Mouse (Mus musculus): ENCODE results near the gene Stat5b. TPM values are rescaled to one million over a fixed set of nuclear protein-coding genes. Genes with fewer than 3 reads are reported as not detected.

The Stat5b gene
- polyA plus RNA-seq, 1 experiment from 2014 or later, result 24.9 TPM

GRCm38 (mm10) chr11:100821605-100822220, 28.8 kb downstream of the Stat5b start:
- Histone ChIP-seq H3K27me3 (no peaks in the 10 kb centered on the region; the same call in 1 of the 2 replicates), H3K9ac (no peak overlapping the region), H3K9me3 (replicated peaks) (no peaks in the 10 kb centered on the region), H3K4me2 (replicated peaks) (no peak overlapping the region), H3K4me3 (replicated peaks) (no peak overlapping the region), H3K36me3 (no peaks in the 10 kb centered on the region), H3K4me1 (peaks cover 33% of the 10 kb centered on the region), H3K27ac (replicated peaks) (no peak overlapping the region)
- WGBS, result 84% methylated on average over 13 of the region's 13 CpGs
- ATAC-seq (ENCODE audit: insufficient number of reproducible peaks, low FRiP score, low TSS enrichment, low read depth), result no peak

- peak; percentile 43; the same call in 1 of the 2 replicates for ATAC-seq (ENCODE audit: insufficient number of reproducible peaks, low FRiP score, low TSS enrichment, low read depth)
- Histone ChIP-seq H3K27me3 (no peaks in the 10 kb centered on the region; the same call in 1 of the 2 replicates), H3K4me2 (replicated peaks) (0 out of 2 replicates have a peak overlapping the region, but pooled peaks have one; percentile 3), H3K4me1 (peaks cover 30% of the 10 kb centered on the region), H3K4me3 (replicated peaks) (no peak overlapping the region), H3K9ac (no peak overlapping the region), H3K36me3 (no peaks in the 10 kb centered on the region), H3K9me3 (replicated peaks) (no peaks in the 10 kb centered on the region), H3K27ac (replicated peaks) (0 out of 2 replicates have a peak overlapping the region, but pooled peaks have one; percentile 58)
- 33% methylated on average over 8 of the region's 8 CpGs for WGBS
Observed at GRCm38 (mm10) chr11:100820047-100820446, 30.5 kb downstream of the Stat5b start.

- WGBS, result 46% methylated on average over 16 of the region's 16 CpGs
- ATAC-seq (ENCODE audit: insufficient number of reproducible peaks, low FRiP score, low TSS enrichment, low read depth), result no peak
- Histone ChIP-seq H3K36me3 (no peaks in the 10 kb centered on the region), H3K4me3 (replicated peaks) (no peak overlapping the region), H3K4me2 (replicated peaks) (no peak overlapping the region), H3K9ac (no peak overlapping the region), H3K4me1 (peaks cover 30% of the 10 kb centered on the region), H3K9me3 (replicated peaks) (no peaks in the 10 kb centered on the region), H3K27me3 (no peaks in the 10 kb centered on the region; the same call in 1 of the 2 replicates), H3K27ac (replicated peaks) (0 out of 2 replicates have a peak overlapping the region, but pooled peaks have one; percentile 58)
Observed at GRCm38 (mm10) chr11:100819626-100820025, 30.9 kb downstream of the Stat5b start.

GRCm38 (mm10) chr11:100819048-100819447, 31.5 kb downstream of the Stat5b start:
- ATAC-seq (ENCODE audit: insufficient number of reproducible peaks, low FRiP score, low TSS enrichment, low read depth), result no peak
- no peaks in the 10 kb centered on the region for H3K36me3 ChIP-seq
- peaks cover 34% of the 10 kb centered on the region for H3K4me1 ChIP-seq
- no peaks in the 10 kb centered on the region for H3K9me3 ChIP-seq (replicated peaks)
- no peak overlapping the region for H3K27ac ChIP-seq (replicated peaks)
- WGBS, result 70% methylated on average over 8 of the region's 8 CpGs
- no peaks in the 10 kb centered on the region; the same call in 1 of the 2 replicates for H3K27me3 ChIP-seq
- H3K4me2 ChIP-seq (replicated peaks), result no peak overlapping the region
- no peak overlapping the region for H3K9ac ChIP-seq
- no peak overlapping the region for H3K4me3 ChIP-seq (replicated peaks)

GRCm38 (mm10) chr11:100818359-100819012, 32.0 kb downstream of the Stat5b start:
- H3K9ac ChIP-seq, result no peak overlapping the region
- H3K36me3 ChIP-seq, result no peaks in the 10 kb centered on the region
- H3K27me3 ChIP-seq, result no peaks in the 10 kb centered on the region; the same call in 1 of the 2 replicates
- no peak overlapping the region for H3K27ac ChIP-seq (replicated peaks)
- ATAC-seq (ENCODE audit: insufficient number of reproducible peaks, low FRiP score, low TSS enrichment, low read depth), result no peak
- H3K4me1 ChIP-seq, result peaks cover 34% of the 10 kb centered on the region
- 86% methylated on average over 15 of the region's 15 CpGs for WGBS
- no peaks in the 10 kb centered on the region for H3K9me3 ChIP-seq (replicated peaks)
- H3K4me2 ChIP-seq (replicated peaks), result no peak overlapping the region
- no peak overlapping the region for H3K4me3 ChIP-seq (replicated peaks)

GRCm38 (mm10) chr11:100817311-100817710, 33.2 kb downstream of the Stat5b start:
- H3K4me1 ChIP-seq, result peaks cover 29% of the 10 kb centered on the region
- H3K27me3 ChIP-seq, result no peaks in the 10 kb centered on the region; the same call in 1 of the 2 replicates
- H3K36me3 ChIP-seq, result no peaks in the 10 kb centered on the region
- 83% methylated on average over 9 of the region's 9 CpGs for WGBS
- no peak overlapping the region for H3K4me3 ChIP-seq (replicated peaks)
- H3K27ac ChIP-seq (replicated peaks), result no peak overlapping the region
- ATAC-seq (ENCODE audit: insufficient number of reproducible peaks, low FRiP score, low TSS enrichment, low read depth), result no peak
- H3K9ac ChIP-seq, result no peak overlapping the region
- H3K9me3 ChIP-seq (replicated peaks), result no peaks in the 10 kb centered on the region
- no peak overlapping the region for H3K4me2 ChIP-seq (replicated peaks)

- Histone ChIP-seq H3K9ac (no peak overlapping the region), H3K9me3 (replicated peaks) (no peaks in the 10 kb centered on the region), H3K27me3 (no peaks in the 10 kb centered on the region; the same call in 1 of the 2 replicates), H3K27ac (replicated peaks) (no peak overlapping the region), H3K4me1 (peaks cover 27% of the 10 kb centered on the region), H3K4me2 (replicated peaks) (no peak overlapping the region), H3K36me3 (no peaks in the 10 kb centered on the region), H3K4me3 (replicated peaks) (no peak overlapping the region)
- no peak for ATAC-seq (ENCODE audit: insufficient number of reproducible peaks, low FRiP score, low TSS enrichment, low read depth)
- WGBS, result 79% methylated on average over 4 of the region's 4 CpGs
Observed at GRCm38 (mm10) chr11:100816801-100817200, 33.7 kb downstream of the Stat5b start.

GRCm38 (mm10) chr11:100816342-100816741, 34.2 kb downstream of the Stat5b start:
- no peak for ATAC-seq (ENCODE audit: insufficient number of reproducible peaks, low FRiP score, low TSS enrichment, low read depth)
- Histone ChIP-seq H3K4me2 (replicated peaks) (no peak overlapping the region), H3K4me3 (replicated peaks) (no peak overlapping the region), H3K4me1 (peaks cover 27% of the 10 kb centered on the region), H3K9ac (no peak overlapping the region), H3K27me3 (no peaks in the 10 kb centered on the region; the same call in 1 of the 2 replicates), H3K36me3 (no peaks in the 10 kb centered on the region), H3K27ac (replicated peaks) (no peak overlapping the region), H3K9me3 (replicated peaks) (no peaks in the 10 kb centered on the region)
- WGBS, result 79% methylated on average over 3 of the region's 3 CpGs

GRCm38 (mm10) chr11:100814498-100814897, 36.0 kb downstream of the Stat5b start:
- Histone ChIP-seq H3K36me3 (no peaks in the 10 kb centered on the region), H3K4me1 (peaks cover 15% of the 10 kb centered on the region), H3K4me2 (replicated peaks) (no peak overlapping the region), H3K9me3 (replicated peaks) (no peaks in the 10 kb centered on the region), H3K27ac (replicated peaks) (no peak overlapping the region), H3K9ac (no peak overlapping the region), H3K27me3 (no peaks in the 10 kb centered on the region; the same call in 1 of the 2 replicates), H3K4me3 (replicated peaks) (no peak overlapping the region)
- 43% methylated on average over 13 of the region's 13 CpGs for WGBS
- no peak for ATAC-seq (ENCODE audit: insufficient number of reproducible peaks, low FRiP score, low TSS enrichment, low read depth)

GRCm38 (mm10) chr11:100811132-100811531, 39.4 kb downstream of the Stat5b start:
- Histone ChIP-seq H3K4me2 (replicated peaks) (no peak overlapping the region), H3K36me3 (peaks cover 2% of the 10 kb centered on the region; the same call in 1 of the 2 replicates), H3K4me3 (replicated peaks) (no peak overlapping the region), H3K27ac (replicated peaks) (no peak overlapping the region), H3K9ac (no peak overlapping the region), H3K27me3 (no peaks in the 10 kb centered on the region), H3K9me3 (replicated peaks) (no peaks in the 10 kb centered on the region), H3K4me1 (peaks cover 5% of the 10 kb centered on the region)
- no peak for ATAC-seq (ENCODE audit: insufficient number of reproducible peaks, low FRiP score, low TSS enrichment, low read depth)
- WGBS, result 75% methylated on average over 2 of the region's 2 CpGs

GRCm38 (mm10) chr11:100810516-100810915, 40.0 kb downstream of the Stat5b start:
- H3K9me3 ChIP-seq (replicated peaks), result no peaks in the 10 kb centered on the region
- 0 out of 2 replicates have a peak overlapping the region, but pooled peaks have one; percentile 28 for H3K27ac ChIP-seq (replicated peaks)
- H3K4me2 ChIP-seq (replicated peaks), result no peak overlapping the region
- H3K4me3 ChIP-seq (replicated peaks), result no peak overlapping the region
- no peak overlapping the region for H3K9ac ChIP-seq
- peaks cover 4% of the 10 kb centered on the region; the same call in 1 of the 2 replicates for H3K36me3 ChIP-seq
- WGBS, result 38% methylated on average over 9 of the region's 9 CpGs
- peaks cover 5% of the 10 kb centered on the region for H3K4me1 ChIP-seq
- no peak; the same call in 1 of the 2 replicates for ATAC-seq (ENCODE audit: insufficient number of reproducible peaks, low FRiP score, low TSS enrichment, low read depth)
- no peaks in the 10 kb centered on the region for H3K27me3 ChIP-seq
